Mouse (Mus musculus) adrenal gland, adult 18-20 months (tissue): ENCODE measurements around the gene Pla2g4b. TPM values are rescaled to one million over a fixed set of nuclear protein-coding genes. Genes with fewer than 3 reads are reported as not detected.

ENCODE experiments used
- DNase-seq, 2 experiments: peaks; one replicate each; pipeline ENCODE4 v3.0.0; 2021 to 2022; ENCODE audit warnings: low spot score in 2 of 2
- long read RNA-seq, 2 experiments: library from polyadenylated mRNA; stranded (forward); transcript quantifications; one replicate each; pipeline ENCODE4 v2.0.0; 2021
- total RNA-seq, 2 experiments: library from RNA; stranded (reverse); gene quantifications; 1 replicate in 1 of 2; 2 replicates in 1 of 2; pipeline ENCODE4 v1.2.3; 2021

Gene Pla2g4b
- total RNA-seq, result 1 to 10 TPM; 1.9 to 2.4 TPM
- long read RNA-seq, experiment 1, result 0 reads
- long read RNA-seq, experiment 2, partial matches to known transcripts, result 1 of 2 reads
- long read RNA-seq, experiment 2, other reads (novel, unspliced or antisense), result 0 of 2 reads

DNA sequence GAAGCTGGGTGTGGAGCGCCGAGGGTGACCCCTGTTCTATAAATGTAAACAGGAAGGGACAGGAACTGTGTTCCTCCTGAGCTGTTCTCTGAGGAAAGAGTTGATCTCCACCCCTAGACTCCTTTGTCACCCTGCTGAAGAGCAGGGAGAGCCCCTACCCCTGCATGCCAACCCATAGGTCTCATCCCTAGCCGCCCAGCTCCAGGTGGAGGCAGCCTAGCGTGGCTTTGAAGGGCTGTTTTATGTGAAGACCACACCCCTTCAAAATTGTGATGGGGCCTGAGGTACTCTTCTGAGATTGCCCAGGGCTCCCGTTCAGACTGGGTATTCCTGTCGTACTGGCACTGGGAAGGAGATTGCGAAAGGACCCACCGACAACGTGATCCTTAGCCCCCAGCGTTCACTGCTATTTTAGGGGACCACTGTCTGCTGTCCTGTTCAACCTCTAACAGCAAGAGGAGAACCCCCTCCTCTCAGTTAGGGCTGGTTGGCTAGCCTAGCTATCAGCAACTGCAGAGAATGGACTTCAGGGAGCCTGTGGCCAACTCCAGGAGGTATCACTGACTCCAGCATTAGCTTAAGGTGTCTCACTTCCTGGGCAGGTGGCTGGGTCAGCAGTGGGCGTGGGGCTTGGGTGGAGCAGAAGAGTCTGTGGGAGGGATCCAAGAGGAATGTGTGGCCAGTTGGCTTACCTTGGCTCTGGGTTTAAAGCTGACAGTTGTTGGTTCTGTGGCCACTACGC, at the start of gene Pla2g4b:
Pla2g4b (plus strand) TSS at position 692 of the 742 bp plus-strand sequence.
- no peak for DNase-seq

DNA sequence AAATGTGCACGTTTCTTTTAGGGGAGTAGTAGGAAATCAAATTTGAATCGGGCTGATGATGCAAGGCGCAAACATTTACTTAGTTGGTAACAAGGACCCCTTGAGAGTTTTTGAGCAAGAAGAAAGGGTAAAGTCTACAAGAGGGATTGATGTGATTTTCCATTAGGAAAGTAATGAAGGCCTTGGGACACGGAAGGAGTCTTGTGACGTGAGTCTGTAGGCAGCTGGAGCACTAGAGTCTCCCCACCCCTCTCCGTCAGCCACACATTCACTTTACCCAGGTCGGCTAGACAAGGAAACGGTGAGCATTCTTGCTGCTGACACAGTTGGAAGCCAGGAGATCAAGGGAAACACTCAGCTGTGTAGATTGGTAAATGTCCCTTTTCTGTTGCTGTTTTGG, 47.3 kb upstream of the Pla2g4b start:
- no peak for DNase-seq

DNA sequence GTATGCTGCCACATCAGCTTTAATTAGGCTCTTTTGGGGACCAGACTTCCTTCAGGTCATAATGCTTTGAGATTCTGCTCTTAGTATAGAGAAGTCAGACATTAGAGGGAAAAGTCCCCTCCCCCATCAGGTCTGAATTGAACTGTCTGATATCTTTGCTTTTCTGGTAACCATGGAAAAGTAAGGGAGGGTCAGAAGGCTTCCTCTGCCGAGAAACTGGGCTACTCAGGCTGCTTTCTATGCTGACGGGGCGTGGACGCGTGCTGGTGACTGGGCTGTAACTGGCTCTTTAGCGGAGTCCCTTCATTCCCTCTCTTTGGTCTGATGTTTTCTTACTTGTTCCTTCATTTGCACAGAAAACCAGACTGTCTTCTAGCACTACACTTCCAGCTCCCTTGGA, 46.8 kb upstream of the Pla2g4b start:
- DNase-seq, result no peak

DNA sequence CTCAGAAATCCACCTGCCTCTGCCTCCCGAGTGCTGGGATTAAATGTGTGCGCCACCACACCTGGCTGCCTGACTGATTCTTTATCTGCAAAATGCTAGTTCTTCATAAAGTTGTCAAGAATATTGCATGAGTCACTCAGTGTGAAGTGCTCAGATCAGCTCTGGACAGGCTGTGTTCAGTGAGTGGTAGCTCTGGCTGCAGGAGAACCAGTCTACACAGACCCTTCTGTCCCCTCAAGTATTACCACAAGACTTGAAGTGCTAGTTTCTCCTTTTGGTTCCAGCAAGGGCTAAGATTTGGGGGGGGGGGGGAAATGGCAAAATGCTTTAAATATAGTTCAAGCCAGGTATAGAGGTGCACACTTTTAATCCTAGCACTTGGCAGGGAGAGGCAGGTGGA, 45.8 kb upstream of the Pla2g4b start:
- DNase-seq, result no peak

DNA sequence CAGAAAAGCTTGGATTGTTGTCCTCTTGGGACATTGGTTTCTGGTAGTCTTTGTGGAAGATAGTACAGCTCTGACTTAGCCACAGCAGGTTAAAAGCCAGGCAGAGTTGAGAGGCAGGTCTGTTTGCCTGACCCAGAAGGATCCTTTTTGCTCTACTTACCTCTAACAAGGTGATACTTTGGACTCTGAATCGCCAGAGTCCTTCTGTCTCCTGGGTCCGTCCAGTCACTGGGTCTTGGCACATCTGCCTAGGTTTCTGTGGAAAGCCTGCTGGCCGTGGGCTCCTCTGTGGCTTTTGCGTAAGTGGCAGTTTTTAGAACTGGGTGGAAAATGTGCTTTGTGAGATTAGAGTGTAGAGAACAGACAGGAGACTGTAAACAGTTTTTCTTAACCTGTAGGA, 44.3 kb upstream of the Pla2g4b start:
- DNase-seq, result no peak

DNA sequence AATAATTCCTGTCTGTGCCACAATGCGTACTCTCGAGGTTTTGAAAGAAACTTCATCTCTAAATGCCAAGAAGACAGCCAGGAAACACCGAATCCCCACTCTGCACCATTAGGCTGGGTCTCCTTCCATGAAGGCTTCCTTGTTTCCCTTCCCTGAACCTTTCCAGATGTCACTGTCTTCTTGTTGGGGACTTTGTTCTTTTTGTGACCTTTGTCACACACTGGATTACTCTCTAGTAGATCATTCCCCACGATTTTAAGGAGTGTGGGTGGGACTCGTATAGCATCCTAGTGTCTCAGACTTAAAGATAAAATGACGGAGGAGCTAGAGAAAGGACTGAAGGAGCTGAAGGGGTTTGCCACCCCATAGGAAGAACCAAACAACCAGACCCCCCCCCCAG, 42.3 kb upstream of the Pla2g4b start:
- DNase-seq, result no peak

DNA sequence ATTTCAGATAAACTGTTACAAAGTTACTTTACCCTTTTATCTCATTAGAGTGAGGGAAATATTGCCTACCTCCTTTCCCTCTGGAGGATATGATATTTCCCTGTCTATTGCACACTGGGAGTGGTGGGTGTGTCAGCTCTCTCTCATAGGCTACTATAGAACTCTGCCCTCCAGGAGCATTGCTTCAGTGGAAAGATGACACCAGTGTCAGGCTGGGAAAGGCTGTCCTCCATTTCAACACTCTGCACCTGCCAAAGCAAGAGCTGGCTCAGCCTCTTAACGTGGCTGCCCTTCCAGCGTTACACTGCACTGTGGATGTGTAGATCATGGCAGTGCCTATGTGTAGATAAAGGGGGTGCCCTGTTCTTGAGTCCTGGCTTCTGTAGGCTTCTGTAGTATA, 40.9 kb upstream of the Pla2g4b start:
- DNase-seq, result no peak

DNA sequence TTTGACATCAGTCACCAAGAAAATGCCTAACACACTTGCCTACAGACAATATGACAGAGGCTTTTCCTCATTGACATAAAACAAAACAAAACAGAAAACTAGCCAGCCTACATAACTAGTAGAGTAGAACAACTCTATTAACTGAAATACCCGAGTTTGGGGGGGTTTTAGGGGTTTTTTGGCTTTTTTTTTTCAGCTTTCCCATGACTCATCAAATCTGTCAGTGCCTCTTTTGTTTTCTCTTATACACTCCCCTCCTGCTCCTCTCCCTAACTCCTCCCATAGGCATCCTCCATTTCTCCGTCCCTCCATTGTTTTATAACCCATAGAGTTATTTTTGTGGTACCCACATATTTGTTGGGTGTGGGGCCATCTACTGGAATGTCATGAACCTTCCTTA, 39.7 kb upstream of the Pla2g4b start:
- DNase-seq, result no peak

DNA sequence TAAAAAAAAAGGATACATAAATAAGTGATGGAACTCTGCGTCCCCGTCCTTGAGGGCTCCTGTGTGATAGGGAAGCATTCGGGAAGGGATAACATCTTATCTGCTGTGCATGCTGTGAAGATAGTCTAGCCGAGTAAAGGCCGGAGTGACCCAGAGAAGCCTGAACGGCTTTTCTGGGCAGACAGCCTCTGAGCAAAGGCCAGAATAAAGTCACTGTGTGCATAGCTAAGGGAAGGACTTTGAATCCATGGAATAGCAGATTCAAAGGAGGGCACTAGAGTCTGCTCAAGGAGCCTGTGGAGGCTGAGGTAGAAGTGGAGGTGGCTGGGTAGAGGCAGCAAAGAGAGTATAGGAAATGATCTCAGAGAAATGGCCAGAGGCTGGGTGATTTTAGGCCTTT, 38.4 kb upstream of the Pla2g4b start:
- DNase-seq, result no peak

DNA sequence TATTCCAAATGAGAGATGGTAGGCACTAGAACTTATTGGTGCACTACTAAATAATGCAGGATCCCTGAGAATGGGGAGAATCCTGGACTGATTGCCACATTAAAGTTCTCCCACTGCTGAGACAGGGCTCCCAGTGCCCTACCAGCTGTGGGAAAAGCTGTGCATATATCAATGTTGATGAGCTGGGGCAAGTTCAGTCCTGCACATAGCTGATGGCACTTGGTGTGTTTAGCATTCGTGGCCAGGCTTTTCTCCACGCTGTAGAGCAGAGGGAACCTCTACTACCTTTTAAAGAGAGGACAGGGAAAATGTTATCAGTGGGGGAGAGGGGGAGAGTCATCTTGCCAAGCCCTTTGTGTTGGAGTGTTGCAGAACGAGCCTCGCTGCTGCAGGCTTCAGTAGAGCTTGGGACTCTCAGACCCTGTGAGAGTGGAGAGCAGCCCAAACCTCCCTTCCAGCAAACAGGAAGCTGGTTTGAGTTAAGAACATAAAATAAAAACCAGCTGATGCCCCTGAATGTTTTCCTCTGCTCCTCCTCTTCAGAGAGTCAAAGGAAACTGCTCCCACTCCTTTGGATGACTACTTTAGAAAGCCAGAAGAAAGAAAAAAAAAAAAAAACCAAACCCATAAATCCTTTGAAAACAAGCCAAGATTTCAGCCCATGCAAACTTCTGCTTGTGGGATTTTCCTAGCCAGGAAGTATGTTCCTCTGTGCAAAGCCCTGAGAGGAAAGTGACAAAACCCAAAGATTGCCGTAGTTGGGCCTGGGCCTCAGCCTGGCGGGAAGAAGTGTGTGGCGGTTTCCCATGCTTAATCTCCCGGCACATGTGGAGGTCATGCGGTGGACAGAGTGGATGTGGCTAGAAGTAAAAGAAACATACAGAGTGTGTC, 37.6 kb upstream of the Pla2g4b start:
- DNase-seq, result no peak

DNA sequence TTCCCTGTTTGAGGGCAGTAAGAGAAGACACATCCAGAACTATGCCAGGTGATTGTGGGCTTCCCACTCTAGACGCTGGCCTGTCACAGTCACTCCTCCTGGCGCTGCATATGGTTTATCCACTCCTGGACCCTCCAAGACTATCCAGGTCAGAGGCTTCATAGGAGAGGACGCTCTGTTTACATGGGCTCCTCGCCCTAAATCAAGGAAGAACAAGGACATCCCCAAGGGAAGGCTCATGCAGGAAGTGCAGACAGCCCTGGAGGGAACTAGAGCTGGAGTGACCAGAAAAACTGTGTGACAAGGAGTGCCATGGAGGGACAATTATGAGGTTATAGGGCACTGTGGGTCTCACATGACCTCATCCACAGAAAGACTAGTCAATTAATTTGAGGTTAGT, 35.9 kb upstream of the Pla2g4b start:
- no peak for DNase-seq

DNA sequence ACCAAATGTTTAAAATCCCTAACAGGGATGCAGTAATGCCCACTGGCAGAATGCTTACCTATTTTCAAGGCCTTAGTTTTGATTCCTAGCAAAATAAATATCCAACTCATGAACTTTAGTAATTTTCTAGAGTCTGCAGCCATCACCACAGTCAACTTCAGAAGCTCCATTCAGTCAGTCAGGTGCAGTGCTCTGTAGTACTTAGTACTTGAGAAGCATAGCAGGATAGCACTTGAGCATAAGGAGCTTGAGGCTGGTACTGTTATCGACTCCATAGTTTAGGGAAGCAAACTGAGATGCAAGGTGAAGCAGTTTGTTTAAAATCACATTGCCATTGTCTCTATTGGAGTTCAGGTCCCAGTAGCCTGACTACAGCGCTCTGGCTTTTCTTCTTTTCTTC, 33.5 kb upstream of the Pla2g4b start:
- no peak for DNase-seq

DNA sequence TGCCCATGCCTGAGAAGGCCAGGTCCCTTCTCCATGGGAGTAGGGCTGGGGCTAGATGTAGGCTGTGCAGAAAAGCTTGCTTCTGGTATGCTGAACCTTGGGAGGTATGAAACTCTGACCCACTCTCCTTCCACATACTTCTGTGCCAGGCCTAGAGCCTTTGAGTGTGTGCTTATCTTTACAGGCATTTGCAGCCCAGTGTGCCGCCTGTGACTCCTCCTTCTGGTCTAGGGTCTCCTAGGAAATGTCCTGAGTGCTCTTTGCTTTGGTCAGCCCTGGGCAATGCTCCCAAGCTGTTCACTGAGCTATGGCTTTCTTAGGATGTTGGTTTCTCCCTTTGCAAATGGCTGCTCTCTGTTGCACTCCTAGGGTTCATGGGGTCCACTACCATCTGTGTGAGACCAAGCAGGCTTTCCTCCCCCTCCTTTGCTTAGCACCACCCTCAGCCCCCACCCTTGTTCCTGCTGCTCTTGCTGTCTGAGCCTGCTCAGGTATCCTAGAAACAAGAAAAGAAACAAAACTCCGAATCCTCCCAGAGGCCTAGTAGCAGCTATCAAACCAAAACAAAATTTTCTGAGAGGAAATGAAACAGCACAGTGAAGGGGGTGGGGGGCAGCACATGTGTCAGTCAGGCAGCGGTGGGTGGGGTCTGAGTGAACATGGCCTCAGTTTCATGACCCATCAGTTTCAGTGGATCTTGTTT, 32.2 kb upstream of the Pla2g4b start:
- DNase-seq, result no peak

DNA sequence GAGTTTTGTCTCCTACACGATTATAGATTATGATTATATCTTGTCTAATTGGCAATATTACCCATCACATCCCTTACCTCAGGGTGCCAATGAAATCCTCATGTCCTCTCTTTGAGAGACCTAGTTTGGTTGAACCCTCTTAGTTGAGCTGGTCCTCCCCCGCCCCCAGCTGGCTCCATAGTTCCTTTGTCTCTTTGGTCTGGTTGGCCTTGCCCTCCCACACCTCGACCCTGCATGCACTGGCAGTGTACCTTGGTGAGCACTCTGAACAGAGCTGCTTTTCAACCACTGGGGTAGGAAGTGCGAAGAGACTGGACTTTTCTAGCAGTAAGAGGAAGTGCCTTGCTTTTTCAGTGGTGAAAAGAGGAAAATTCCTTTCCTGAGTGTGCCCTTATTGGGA, 31.3 kb upstream of the Pla2g4b start:
- DNase-seq, result no peak

DNA sequence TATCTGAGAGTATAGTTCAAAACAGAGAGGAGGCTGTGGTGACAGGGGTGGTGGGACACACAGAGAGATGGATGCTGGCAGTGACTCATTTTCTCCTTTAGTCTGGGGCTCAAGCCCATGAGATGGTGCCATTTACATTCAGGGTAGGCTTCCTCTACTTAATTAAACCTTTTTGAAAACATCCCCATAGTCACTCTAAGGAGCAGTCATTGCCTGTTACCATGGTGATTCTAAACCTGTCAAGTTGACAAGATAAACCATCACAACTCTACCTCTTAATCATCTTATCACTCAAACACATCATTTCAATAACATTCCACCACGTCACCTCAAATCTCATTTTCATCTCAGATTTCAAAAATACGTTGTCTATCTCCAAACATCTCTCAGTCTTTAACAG, 29.2 kb upstream of the Pla2g4b start:
- DNase-seq, result no peak

DNA sequence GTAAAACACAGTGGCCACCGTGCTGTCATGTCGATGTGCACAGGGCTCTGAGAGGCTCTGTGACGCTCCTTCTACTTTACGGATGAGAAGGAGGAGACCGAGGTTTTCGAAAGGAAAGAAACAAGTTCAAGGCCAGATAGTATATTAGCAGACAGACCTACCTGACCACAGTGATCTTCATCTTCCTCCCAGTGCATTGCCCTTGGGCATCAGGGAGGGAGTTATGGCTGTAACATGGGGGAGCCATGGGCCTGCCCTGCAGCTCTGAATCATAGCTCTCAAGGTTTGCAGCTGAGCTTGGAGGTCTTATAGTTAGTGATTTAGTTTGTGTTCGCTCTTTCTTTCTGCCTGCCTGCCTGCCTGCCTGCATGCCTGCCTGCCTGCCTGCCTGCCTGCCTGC, 26.5 kb upstream of the Pla2g4b start:
- no peak for DNase-seq

DNA sequence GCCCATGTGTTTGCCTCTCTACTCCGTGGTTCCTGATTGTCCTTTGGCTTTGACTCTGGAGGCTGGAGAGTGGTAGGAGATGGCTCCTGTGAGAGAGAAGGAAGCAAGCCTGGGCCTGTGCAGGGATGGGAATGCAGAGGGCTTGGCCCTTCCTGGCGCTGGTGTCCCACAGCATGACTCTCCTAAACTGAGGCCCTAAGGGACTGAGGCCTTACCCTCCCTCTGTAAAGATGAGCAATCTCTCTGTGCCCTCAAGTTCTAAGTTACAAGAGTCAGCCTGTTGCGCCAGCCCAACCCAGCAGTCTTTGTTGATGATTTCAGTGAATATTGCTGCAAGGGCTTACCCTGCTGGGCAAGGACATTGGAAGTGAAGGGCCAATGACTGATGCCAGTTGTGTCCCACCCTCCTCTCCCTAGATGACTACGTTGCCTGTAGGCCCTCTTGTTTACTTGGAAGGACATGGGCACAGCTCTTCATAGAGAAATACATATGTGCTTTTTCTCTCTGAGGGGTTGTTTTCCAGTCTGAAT, 25.5 kb upstream of the Pla2g4b start:
- peak in 1 of 2 experiments; percentile 32 for DNase-seq

DNA sequence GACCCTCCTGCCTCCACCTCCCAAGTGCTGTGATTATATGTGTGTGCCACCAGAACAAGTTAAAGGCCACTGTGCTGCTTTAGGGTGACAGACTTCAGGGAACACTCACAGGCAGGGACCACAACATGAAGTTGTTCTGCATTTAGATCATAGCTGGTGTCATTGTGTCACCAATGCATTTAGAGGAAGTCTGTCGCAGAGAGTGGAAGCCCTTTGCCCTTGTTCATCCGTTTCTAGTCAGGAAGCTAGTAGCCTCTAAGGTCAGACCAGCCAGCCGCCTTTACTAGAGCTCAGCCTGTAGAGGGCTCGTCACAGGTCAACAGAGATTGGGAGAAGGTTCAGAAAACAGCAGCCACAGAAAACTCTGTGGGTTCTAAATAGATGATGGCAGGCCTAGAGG, 24.5 kb upstream of the Pla2g4b start:
- no peak for DNase-seq

DNA sequence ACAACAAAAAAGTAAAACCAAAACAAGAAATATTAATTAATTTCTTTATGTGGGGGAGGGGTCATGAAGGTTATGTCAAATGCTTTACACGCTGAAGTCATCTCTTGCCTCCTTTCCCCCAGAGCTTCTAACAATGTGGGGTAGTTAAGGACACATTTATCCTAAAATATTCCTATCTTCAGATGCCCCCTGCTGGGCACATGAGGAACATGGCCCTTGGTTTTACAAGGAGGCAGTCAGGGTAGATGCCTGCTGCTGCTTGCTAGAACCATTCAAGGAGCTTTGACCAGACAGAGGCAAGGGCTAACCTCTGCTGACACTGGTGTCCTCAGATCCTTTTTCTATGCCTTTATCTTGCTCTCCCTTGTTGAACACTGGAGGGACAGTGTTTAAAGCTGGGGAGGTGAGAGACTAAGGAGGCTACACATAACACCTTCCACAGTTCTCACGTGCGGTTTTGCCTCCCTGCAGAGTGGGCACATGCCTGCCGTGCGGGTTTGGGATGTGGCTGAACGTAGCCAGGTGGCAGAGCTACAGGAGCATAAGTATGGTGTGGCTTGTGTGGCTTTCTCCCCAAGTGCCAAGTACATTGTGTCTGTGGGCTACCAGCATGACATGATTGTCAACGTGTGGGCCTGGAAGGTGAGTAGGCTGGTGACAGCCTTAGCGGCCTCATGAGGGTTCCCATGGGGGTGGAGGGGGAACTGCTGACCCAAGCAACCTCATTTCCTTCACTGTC, 21.6 kb upstream of the Pla2g4b start:
- DNase-seq, result peak; percentile 37 to 58

DNA sequence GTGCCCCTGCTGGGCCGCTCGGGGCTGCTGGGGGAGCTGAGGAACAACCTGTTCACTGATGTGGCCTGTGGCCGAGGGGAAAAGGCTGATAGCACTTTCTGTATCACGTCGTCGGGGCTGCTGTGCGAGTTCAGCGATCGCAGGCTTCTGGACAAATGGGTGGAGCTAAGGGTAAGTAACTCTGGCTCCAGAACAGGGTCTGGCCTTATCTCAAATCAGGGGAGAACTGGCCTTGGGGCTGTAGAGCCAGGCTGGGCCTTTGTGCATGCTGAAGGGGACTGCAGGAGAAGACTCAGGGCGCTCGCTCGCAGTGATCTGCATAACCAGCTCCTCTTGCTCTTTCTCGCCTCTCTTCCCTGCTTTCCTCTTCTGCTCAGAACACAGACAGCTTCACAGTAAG, 20.3 kb upstream of the Pla2g4b start:
- DNase-seq, result no peak
